ENCODE assay signal across 8 mouse cellular contexts in the genomic region with DNA sequence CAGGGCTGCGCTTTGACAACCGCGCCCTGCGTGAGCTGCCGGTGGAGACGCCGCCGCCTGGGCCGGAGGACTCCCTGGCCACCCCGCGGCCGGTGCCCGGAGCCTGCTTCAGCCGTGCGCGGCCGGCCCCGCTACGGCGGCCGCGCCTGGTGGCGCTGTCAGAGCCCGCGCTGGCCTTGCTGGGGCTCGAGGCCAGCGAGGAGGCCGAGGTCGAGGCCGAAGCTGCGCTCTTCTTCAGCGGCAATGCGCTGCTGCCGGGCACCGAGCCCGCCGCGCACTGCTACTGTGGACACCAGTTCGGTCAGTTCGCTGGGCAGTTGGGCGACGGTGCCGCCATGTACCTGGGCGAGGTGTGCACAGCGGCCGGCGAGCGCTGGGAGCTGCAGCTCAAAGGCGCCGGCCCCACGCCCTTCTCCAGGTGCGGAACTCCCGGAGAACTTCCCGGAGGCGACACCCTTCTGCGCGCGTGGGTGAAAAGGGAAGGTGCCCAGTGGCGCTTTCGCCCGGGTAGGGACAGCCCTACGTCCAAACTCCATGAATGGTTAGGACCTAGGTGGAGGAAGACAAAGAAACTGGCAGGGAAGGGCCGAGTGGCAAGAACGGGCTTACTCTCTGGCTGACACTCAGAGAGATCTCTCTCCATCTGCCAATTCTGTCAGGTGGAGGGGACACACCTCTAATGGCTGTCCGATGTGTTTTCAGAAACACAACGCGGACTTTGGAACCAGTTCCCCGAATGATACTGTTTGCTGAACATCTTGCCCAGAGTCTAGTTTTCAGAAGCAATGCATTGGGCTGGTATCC. TPM values are rescaled to one million over a fixed set of nuclear protein-coding genes. Genes with fewer than 3 reads are reported as not detected.
DNase-seq lines count a peak whose midpoint lies in the region; ATAC-seq and TF ChIP-seq lines count a peak whose summit lies in the region.

No protein-coding gene starts in this region.

- H3K36me3 ChIP-seq in heart, embryonic 12.5 days, result peaks cover 48% of the 10 kb centered on the region
- H3K36me3 ChIP-seq in ES-Bruce4 (ENCODE audit: control insufficient read depth, insufficient read depth, low read length, poor library complexity, severe bottlenecking), result no peaks in the 10 kb centered on the region
- H3K36me3 ChIP-seq in lung, embryonic 16.5 days (ENCODE audit: control insufficient read depth, insufficient read depth, low read length), result peaks cover 34% of the 10 kb centered on the region
- peaks cover 40% of the 10 kb centered on the region for H3K36me3 ChIP-seq in stomach, embryonic 15.5 days

- peak overlapping the region; percentile 93 for H3K4me3 ChIP-seq in heart, embryonic 12.5 days
- H3K4me3 ChIP-seq in ES-Bruce4 (ENCODE audit: low read depth, low read length), result peak overlapping the region; percentile 80
- peak overlapping the region; percentile 60 for H3K4me3 ChIP-seq in embryonic fibroblast, embryonic 13.5 days (ENCODE audit: insufficient read depth, low read length)
- H3K4me3 ChIP-seq in lung, embryonic 16.5 days (ENCODE audit: low read length), result peak overlapping the region; percentile 94
- H3K4me3 ChIP-seq in stomach, embryonic 15.5 days (replicated peaks), result peak overlapping the region; percentile 90

- H3K4me2 ChIP-seq in heart, embryonic 12.5 days, result peak overlapping the region; percentile 99
- H3K4me2 ChIP-seq in lung, embryonic 16.5 days (ENCODE audit: low read depth, low read length), result peak overlapping the region; percentile 97
- peak overlapping the region; percentile 98 for H3K4me2 ChIP-seq in stomach, embryonic 15.5 days

- no peaks in the 10 kb centered on the region for H3K9me3 ChIP-seq in heart, embryonic 12.5 days (replicated peaks)
- no peaks in the 10 kb centered on the region for H3K9me3 ChIP-seq in ES-Bruce4 (replicated peaks; ENCODE audit: control insufficient read depth, insufficient read depth, low read length, poor library complexity, severe bottlenecking)
- H3K9me3 ChIP-seq in lung, embryonic 16.5 days (ENCODE audit: control insufficient read depth, low read length), result no peaks in the 10 kb centered on the region
- H3K9me3 ChIP-seq in stomach, embryonic 15.5 days, result no peaks in the 10 kb centered on the region

- no peak for TF ChIP-seq POLR2A in ES-Bruce4 (IDR thresholded peaks at IDR 0.05; ENCODE audit: insufficient read depth, low read length)
- no peak for TF ChIP-seq POLR2A in embryonic fibroblast, embryonic 13.5 days (IDR thresholded peaks at IDR 0.05; ENCODE audit: low read depth, low read length)

- H3K27me3 ChIP-seq in heart, embryonic 12.5 days (replicated peaks), result no peaks in the 10 kb centered on the region
- H3K27me3 ChIP-seq in ES-Bruce4 (ENCODE audit: control insufficient read depth, insufficient read depth, low read length, poor library complexity, severe bottlenecking), result no peaks in the 10 kb centered on the region
- no peaks in the 10 kb centered on the region for H3K27me3 ChIP-seq in lung, embryonic 16.5 days (ENCODE audit: control insufficient read depth, insufficient read depth, low read depth, low read length)
- H3K27me3 ChIP-seq in stomach, embryonic 15.5 days (replicated peaks), result no peaks in the 10 kb centered on the region

- no peak for DNase-seq in heart, adult 11 months
- peak; percentile 59 for DNase-seq in kidney, adult 18-20 months

- peak overlapping the region; percentile 96 for H3K9ac ChIP-seq in heart, embryonic 12.5 days
- peak overlapping the region; percentile 60 for H3K9ac ChIP-seq in ES-Bruce4 (ENCODE audit: low read depth, poor library complexity, severe bottlenecking)
- H3K9ac ChIP-seq in lung, embryonic 16.5 days (ENCODE audit: low read length), result peak overlapping the region; percentile 95
- H3K9ac ChIP-seq in stomach, embryonic 15.5 days, result peak overlapping the region; percentile 93

- H3K27ac ChIP-seq in heart, embryonic 12.5 days (ENCODE audit: poor library complexity, severe bottlenecking), result peak overlapping the region; percentile 69; the same call in 1 of the 2 replicates
- no peak overlapping the region for H3K27ac ChIP-seq in ES-Bruce4 (ENCODE audit: insufficient read depth, low read length)
- H3K27ac ChIP-seq in embryonic fibroblast, embryonic 13.5 days (ENCODE audit: insufficient read depth, low read length), result peak overlapping the region; percentile 68
- peak overlapping the region; percentile 83 for H3K27ac ChIP-seq in lung, embryonic 16.5 days (ENCODE audit: low read length)
- peak overlapping the region; percentile 82 for H3K27ac ChIP-seq in stomach, embryonic 15.5 days

- no peak for TF ChIP-seq CTCF in ES-Bruce4 (IDR thresholded peaks at IDR 0.05; ENCODE audit: low read depth, low read length)
- TF ChIP-seq CTCF in embryonic fibroblast, embryonic 13.5 days (IDR thresholded peaks at IDR 0.05; ENCODE audit: borderline replicate concordance, insufficient read depth, low read length), result no peak

- WGBS in heart, embryonic 12.5 days, result 2% methylated on average over 68 of the region's 68 CpGs
- 2% methylated on average over 60 of the region's 68 CpGs for WGBS in lung, embryonic 16.5 days
- 3% methylated on average over 68 of the region's 68 CpGs for WGBS in stomach, embryonic 15.5 days

- peak; percentile 76 for ATAC-seq in heart, embryonic 12.5 days (ENCODE audit: insufficient number of reproducible peaks, low FRiP score)
- ATAC-seq in lung, embryonic 16.5 days (ENCODE audit: low read depth), result peak; percentile 76
- peak; percentile 54 for ATAC-seq in stomach, embryonic 15.5 days (ENCODE audit: insufficient read depth, low FRiP score, low read depth)
- no peak for ATAC-seq in monocyte, adult 5-6 weeks (replicated peaks; ENCODE audit: insufficient number of reproducible peaks, low FRiP score, low TSS enrichment, poor library complexity, severe bottlenecking)

- H3K4me1 ChIP-seq in heart, embryonic 12.5 days (replicated peaks), result peaks cover 19% of the 10 kb centered on the region
- no peaks in the 10 kb centered on the region for H3K4me1 ChIP-seq in ES-Bruce4 (ENCODE audit: control insufficient read depth, insufficient read depth, low read length)
- H3K4me1 ChIP-seq in embryonic fibroblast, embryonic 13.5 days (ENCODE audit: control insufficient read depth, insufficient read depth, low read length), result no peaks in the 10 kb centered on the region
- peaks cover 13% of the 10 kb centered on the region for H3K4me1 ChIP-seq in lung, embryonic 16.5 days (replicated peaks; ENCODE audit: control insufficient read depth, insufficient read depth, low read length)
- peaks cover 15% of the 10 kb centered on the region for H3K4me1 ChIP-seq in stomach, embryonic 15.5 days

- TF ChIP-seq EP300 in ES-Bruce4 (IDR thresholded peaks at IDR 0.05; ENCODE audit: insufficient read depth, low read depth, low read length), result no peak

RNA-seq across cellular contexts. Expression of a gene that starts 0.6 kb away (rescaled TPM):
- 12.4 and 12.6 TPM in 2 replicates for polyA plus RNA-seq in heart, embryonic 12.5 days (2016; fragmentation: Nextera tagmentation; extraction: Ambion mirVana)
- 9.2 and 9.4 TPM in 2 replicates for polyA plus RNA-seq in ES-Bruce4 (2011; ENCODE audit: insufficient read depth, insufficient read length, low read depth, missing spikeins)
- 14.5 and 17.6 TPM in 2 replicates for polyA plus RNA-seq in embryonic fibroblast, embryonic 13.5 days (2011; ENCODE audit: insufficient read length, low read depth, missing spikeins)
- 16.0 and 16.4 TPM in 2 replicates for polyA plus RNA-seq in lung, embryonic 16.5 days (2015; fragmentation: Nextera tagmentation; extraction: Ambion mirVana)
- polyA plus RNA-seq in stomach, embryonic 15.5 days (2015; fragmentation: Nextera tagmentation; extraction: Ambion mirVana), result 17.9 and 19.7 TPM in 2 replicates
- total RNA-seq in monocyte, adult 5-6 weeks (2017), result 13.1 to 23.8 TPM (median 16.3 TPM) in 3 replicates

RNA-seq across cellular contexts. Expression of a gene that starts 14.5 kb away (rescaled TPM):
- polyA plus RNA-seq in heart, embryonic 12.5 days (2016; fragmentation: Nextera tagmentation; extraction: Ambion mirVana), result 51.7 and 53.5 TPM in 2 replicates
- polyA plus RNA-seq in ES-Bruce4 (2011; ENCODE audit: insufficient read depth, insufficient read length, low read depth, missing spikeins), result 19.7 and 21.6 TPM in 2 replicates
- polyA plus RNA-seq in embryonic fibroblast, embryonic 13.5 days (2011; ENCODE audit: insufficient read length, low read depth, missing spikeins), result 18.1 and 20.5 TPM in 2 replicates
- polyA plus RNA-seq in lung, embryonic 16.5 days (2015; fragmentation: Nextera tagmentation; extraction: Ambion mirVana), result 48.9 and 50.2 TPM in 2 replicates
- 57.1 and 60.0 TPM in 2 replicates for polyA plus RNA-seq in stomach, embryonic 15.5 days (2015; fragmentation: Nextera tagmentation; extraction: Ambion mirVana)
- 39.1 to 48.0 TPM (median 42.2 TPM) in 3 replicates for total RNA-seq in monocyte, adult 5-6 weeks (2017)

RNA-seq across cellular contexts. Expression of a gene that starts 29.9 kb away (rescaled TPM):
- 1.8 and 2.4 TPM in 2 replicates for polyA plus RNA-seq in heart, embryonic 12.5 days (2016; fragmentation: Nextera tagmentation; extraction: Ambion mirVana)
- polyA plus RNA-seq in ES-Bruce4 (2011; ENCODE audit: insufficient read depth, insufficient read length, low read depth, missing spikeins), result 1.4 and 2.8 TPM in 2 replicates
- polyA plus RNA-seq in embryonic fibroblast, embryonic 13.5 days (2011; ENCODE audit: insufficient read length, low read depth, missing spikeins), result not detected in 2 replicates
- polyA plus RNA-seq in lung, embryonic 16.5 days (2015; fragmentation: Nextera tagmentation; extraction: Ambion mirVana), result 0.21 and 0.24 TPM in 2 replicates
- polyA plus RNA-seq in stomach, embryonic 15.5 days (2015; fragmentation: Nextera tagmentation; extraction: Ambion mirVana), result 0.55 and 0.64 TPM in 2 replicates
- total RNA-seq in monocyte, adult 5-6 weeks (2017), result not detected in 3 replicates

RNA-seq across cellular contexts. Expression of a gene that starts 33.5 kb away (rescaled TPM):
- polyA plus RNA-seq in heart, embryonic 12.5 days (2016; fragmentation: Nextera tagmentation; extraction: Ambion mirVana), result 13.7 and 15.8 TPM in 2 replicates
- 21.1 and 26.9 TPM in 2 replicates for polyA plus RNA-seq in ES-Bruce4 (2011; ENCODE audit: insufficient read depth, insufficient read length, low read depth, missing spikeins)
- 13.5 and 14.2 TPM in 2 replicates for polyA plus RNA-seq in embryonic fibroblast, embryonic 13.5 days (2011; ENCODE audit: insufficient read length, low read depth, missing spikeins)
- 15.5 and 15.7 TPM in 2 replicates for polyA plus RNA-seq in lung, embryonic 16.5 days (2015; fragmentation: Nextera tagmentation; extraction: Ambion mirVana)
- 12.0 and 12.9 TPM in 2 replicates for polyA plus RNA-seq in stomach, embryonic 15.5 days (2015; fragmentation: Nextera tagmentation; extraction: Ambion mirVana)
- total RNA-seq in monocyte, adult 5-6 weeks (2017), result 11.0 to 27.3 TPM (median 26.4 TPM) in 3 replicates

RNA-seq across cellular contexts. Expression of a gene that starts 39.0 kb away (rescaled TPM):
- 12.7 and 13.4 TPM in 2 replicates for polyA plus RNA-seq in heart, embryonic 12.5 days (2016; fragmentation: Nextera tagmentation; extraction: Ambion mirVana)
- polyA plus RNA-seq in ES-Bruce4 (2011; ENCODE audit: insufficient read depth, insufficient read length, low read depth, missing spikeins), result 4.6 and 4.8 TPM in 2 replicates
- polyA plus RNA-seq in embryonic fibroblast, embryonic 13.5 days (2011; ENCODE audit: insufficient read length, low read depth, missing spikeins), result 6.4 and 7.2 TPM in 2 replicates
- 22.0 and 23.4 TPM in 2 replicates for polyA plus RNA-seq in lung, embryonic 16.5 days (2015; fragmentation: Nextera tagmentation; extraction: Ambion mirVana)
- polyA plus RNA-seq in stomach, embryonic 15.5 days (2015; fragmentation: Nextera tagmentation; extraction: Ambion mirVana), result 20.9 and 23.3 TPM in 2 replicates
- total RNA-seq in monocyte, adult 5-6 weeks (2017), result 19.4 to 24.3 TPM (median 20.6 TPM) in 3 replicates
